Mouse (Mus musculus): Measurements from ENCODE around the gene Arpc5l.

DNA sequence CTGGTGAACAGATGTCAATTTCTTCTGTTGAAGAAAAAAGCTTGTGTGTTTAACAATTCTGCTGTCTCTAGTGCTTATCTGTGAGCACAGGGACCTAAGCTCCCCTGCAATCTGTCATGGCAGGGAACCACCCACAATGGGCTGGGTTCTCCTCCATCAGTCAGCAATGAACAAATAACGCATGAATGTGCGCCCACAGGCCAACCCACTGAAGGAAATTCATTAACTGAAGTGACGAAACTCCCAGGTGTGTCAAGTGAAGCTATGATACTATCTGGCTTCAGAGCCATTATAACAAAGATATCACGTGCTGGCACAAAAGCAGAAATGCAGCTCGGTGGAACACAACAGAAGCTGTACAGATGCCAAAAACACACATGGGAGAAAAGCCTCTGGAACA, 35.1 kb upstream of the Arpc5l start:
- TF ChIP-seq CTCF (IDR thresholded peaks at IDR 0.05; ENCODE audit: extremely low read depth, insufficient read length, insufficient replicate concordance, low read depth, low read length) (no peak), POLR2A (IDR thresholded peaks at IDR 0.05; ENCODE audit: low read depth, low read length) (no peak)

Measured in small intestine, adult 2 months (tissue).